Mouse (Mus musculus) embryonic fibroblast, embryonic 13.5 days (primary cell): ENCODE data around the gene Pum3.

Source experiments
- CTCF ChIP-seq: IDR thresholded peaks from 2 replicates; pipeline ENCODE4 v1.5.1; 2011; ENCODE audit warnings: mild to moderate bottlenecking, control low read depth, low read length, moderate library complexity, borderline replicate concordance; ENCODE audit not compliant: insufficient read depth
- POLR2A ChIP-seq: IDR thresholded peaks from 2 replicates; pipeline ENCODE4 v1.6.1; 2011; ENCODE audit warnings: low read depth, mild to moderate bottlenecking, control low read depth, low read length, moderate library complexity

DNA sequence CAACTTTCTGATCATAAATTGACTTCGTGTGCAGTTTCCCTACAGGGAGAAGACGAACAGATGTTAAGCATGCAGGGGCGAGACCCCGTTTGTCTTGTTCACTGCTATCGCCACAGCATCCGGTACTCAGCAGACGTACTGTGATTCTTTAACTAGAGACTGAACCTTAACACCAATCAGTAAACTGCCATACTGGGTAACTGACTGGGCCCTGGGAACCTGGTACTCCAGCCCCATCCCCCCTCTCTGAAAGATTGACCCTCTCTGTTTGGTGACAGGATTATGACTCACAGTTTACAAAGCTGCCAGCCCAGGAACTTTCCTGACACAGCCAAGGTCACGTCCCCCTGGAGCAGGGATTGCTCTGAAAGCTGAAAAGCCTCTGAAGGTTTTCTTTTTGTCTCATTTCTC is 65.1 kb downstream of the Pum3 start:
- no peak for TF ChIP-seq CTCF
- TF ChIP-seq POLR2A: no peak
